ENCODE assay signal across 8 mouse cellular contexts in genomic region chr8:91805254-91805671, GRCm38 (mm10). TPM values are rescaled to one million over a fixed set of nuclear protein-coding genes. Genes with fewer than 3 reads are reported as not detected.
DNase-seq lines count a peak whose midpoint lies in the region; ATAC-seq lines count a peak whose summit lies in the region.

No protein-coding gene starts in this region.

- H3K4me3 ChIP-seq in embryonic facial prominence, embryonic 12.5 days, result peak overlapping the region; percentile 30
- peak overlapping the region; percentile 34 for H3K4me3 ChIP-seq in hindbrain, embryonic 13.5 days
- peak overlapping the region; percentile 27 for H3K4me3 ChIP-seq in liver, embryonic 12.5 days
- peak overlapping the region; percentile 23; the same call in 1 of the 2 replicates for H3K4me3 ChIP-seq in neural tube, embryonic 14.5 days (ENCODE audit: low read depth, low read length)

- no peaks in the 10 kb centered on the region for H3K36me3 ChIP-seq in embryonic facial prominence, embryonic 12.5 days
- no peaks in the 10 kb centered on the region for H3K36me3 ChIP-seq in hindbrain, embryonic 13.5 days
- no peaks in the 10 kb centered on the region for H3K36me3 ChIP-seq in liver, embryonic 12.5 days
- H3K36me3 ChIP-seq in neural tube, embryonic 14.5 days (ENCODE audit: control insufficient read depth, insufficient read depth, low read length), result no peaks in the 10 kb centered on the region

- peak overlapping the region; percentile 34 for H3K9ac ChIP-seq in embryonic facial prominence, embryonic 12.5 days
- H3K9ac ChIP-seq in hindbrain, embryonic 13.5 days, result peak overlapping the region; percentile 67
- H3K9ac ChIP-seq in liver, embryonic 12.5 days, result no peak overlapping the region
- 0 out of 2 replicates have a peak overlapping the region, but pooled peaks have one; percentile 13 for H3K9ac ChIP-seq in neural tube, embryonic 14.5 days (replicated peaks; ENCODE audit: low read depth, low read length)

- H3K4me1 ChIP-seq in embryonic facial prominence, embryonic 12.5 days, result peaks cover 44% of the 10 kb centered on the region
- H3K4me1 ChIP-seq in hindbrain, embryonic 13.5 days (replicated peaks), result peaks cover 65% of the 10 kb centered on the region
- peaks cover 32% of the 10 kb centered on the region for H3K4me1 ChIP-seq in liver, embryonic 12.5 days
- peaks cover 31% of the 10 kb centered on the region for H3K4me1 ChIP-seq in neural tube, embryonic 14.5 days (ENCODE audit: control insufficient read depth, insufficient read depth, low read length)

- peak overlapping the region; percentile 63; the same call in 1 of the 2 replicates for H3K27ac ChIP-seq in embryonic facial prominence, embryonic 12.5 days
- H3K27ac ChIP-seq in hindbrain, embryonic 13.5 days, result peak overlapping the region; percentile 83
- H3K27ac ChIP-seq in liver, embryonic 12.5 days, result no peak overlapping the region
- no peak overlapping the region for H3K27ac ChIP-seq in neural tube, embryonic 14.5 days (ENCODE audit: low read depth, low read length)

- H3K9me3 ChIP-seq in embryonic facial prominence, embryonic 12.5 days, result no peaks in the 10 kb centered on the region
- no peaks in the 10 kb centered on the region for H3K9me3 ChIP-seq in hindbrain, embryonic 13.5 days
- H3K9me3 ChIP-seq in liver, embryonic 12.5 days (replicated peaks), result no peaks in the 10 kb centered on the region
- H3K9me3 ChIP-seq in neural tube, embryonic 14.5 days (ENCODE audit: control insufficient read depth, low read length), result no peaks in the 10 kb centered on the region

- DNase-seq in cerebellum, postnatal 25 days, result peak; percentile 32 to 36
- no peak for DNase-seq in cerebellum, adult 9-10 months
- DNase-seq in left cerebral cortex, adult 18-20 months (ENCODE audit: low spot score in 2 of 2), result no peak
- DNase-seq in thymus, postnatal 10 days (ENCODE audit: low spot score in 2 of 2), result no peak

- H3K27me3 ChIP-seq in embryonic facial prominence, embryonic 12.5 days, result peaks cover 69% of the 10 kb centered on the region
- H3K27me3 ChIP-seq in hindbrain, embryonic 13.5 days, result peaks cover 78% of the 10 kb centered on the region
- peaks cover 100% of the 10 kb centered on the region for H3K27me3 ChIP-seq in liver, embryonic 12.5 days (replicated peaks)
- H3K27me3 ChIP-seq in neural tube, embryonic 14.5 days (ENCODE audit: control insufficient read depth, insufficient read depth, low read length), result peaks cover 46% of the 10 kb centered on the region

- WGBS in embryonic facial prominence, embryonic 12.5 days, result under 1% methylated on average over 32 of the region's 32 CpGs
- 0% methylated on average over 32 of the region's 32 CpGs for WGBS in hindbrain, embryonic 13.5 days
- 1% methylated on average over 32 of the region's 32 CpGs for WGBS in liver, embryonic 12.5 days (ENCODE audit: insufficient replicate concordance)
- WGBS in neural tube, embryonic 14.5 days, result under 1% methylated on average over 32 of the region's 32 CpGs

- peak overlapping the region; percentile 50 for H3K4me2 ChIP-seq in embryonic facial prominence, embryonic 12.5 days (replicated peaks)
- H3K4me2 ChIP-seq in hindbrain, embryonic 13.5 days, result peak overlapping the region; percentile 66
- peak overlapping the region; percentile 45 for H3K4me2 ChIP-seq in liver, embryonic 12.5 days
- peak overlapping the region; percentile 29 for H3K4me2 ChIP-seq in neural tube, embryonic 14.5 days (ENCODE audit: low read depth, low read length)

- ATAC-seq in embryonic facial prominence, embryonic 12.5 days (ENCODE audit: insufficient number of reproducible peaks, insufficient read depth, low FRiP score, low TSS enrichment), result no peak
- ATAC-seq in hindbrain, embryonic 13.5 days (ENCODE audit: low FRiP score), result no peak
- ATAC-seq in liver, embryonic 12.5 days, result no peak
- no peak for ATAC-seq in neural tube, embryonic 14.5 days (ENCODE audit: low read depth)

RNA-seq across cellular contexts. Expression of gene Irx3, which starts 3.4 kb away (rescaled TPM):
- 35.0 and 46.7 TPM in 2 replicates for polyA plus RNA-seq in embryonic facial prominence, embryonic 12.5 days (2016; fragmentation: Nextera tagmentation; extraction: Ambion mirVana)
- 20.4 and 23.6 TPM in 2 replicates for polyA plus RNA-seq in hindbrain, embryonic 13.5 days (2015; fragmentation: Nextera tagmentation; extraction: Ambion mirVana)
- 0.17 and 0.45 TPM in 2 replicates for polyA plus RNA-seq in liver, embryonic 12.5 days (2016; fragmentation: Nextera tagmentation; extraction: Ambion mirVana)
- polyA plus RNA-seq in neural tube, embryonic 14.5 days (2014; fragmentation: Nextera tagmentation; extraction: Ambion mirVana), result 4.1 and 4.5 TPM in 2 replicates
- under 1 TPM; 0.59 to 0.72 TPM for total RNA-seq in left cerebral cortex, adult 18-20 months (2021)

Comparison
In these comparisons a context has a peak if more than half of its experiments do, and no peak if none do; other contexts are left out.
1. DNase-seq: peak in cerebellum, postnatal 25 days (2 of 2); none in cerebellum, adult 9-10 months (single experiment), left cerebral cortex, adult 18-20 months (0 of 2) and thymus, postnatal 10 days (0 of 2).
2. H3K27ac ChIP-seq: peak in embryonic facial prominence, embryonic 12.5 days (single experiment) and hindbrain, embryonic 13.5 days (single experiment); none in liver, embryonic 12.5 days (single experiment) and neural tube, embryonic 14.5 days (single experiment).
3. Peak in every context shown above with its lines, with median percentiles within 50 percentile points of each other: H3K4me2 ChIP-seq and H3K4me3 ChIP-seq.